Mouse (Mus musculus) hindbrain, embryonic 13.5 days (tissue): ENCODE data around the gene Zfp974. TPM values are rescaled to one million over a fixed set of nuclear protein-coding genes. Genes with fewer than 3 reads are reported as not detected.

ENCODE experiments used
- ATAC-seq: fragments of 200-750 bp; cut with Nextera tagmentation; 2 replicates; pipeline ENCODE4 v1.8.0; 2017; ENCODE audit warnings: moderate TSS enrichment; ENCODE audit not compliant: low FRiP score
- H3K27ac ChIP-seq: fragments of 300-500 bp; sonication (generic); 2 replicates; pipeline ENCODE4 v1.5.1; 2015; ENCODE audit warnings: inconsistent platforms, mild to moderate bottlenecking, moderate library complexity
- H3K27me3 ChIP-seq: fragments of 300-500 bp; sonication (generic); 2 replicates; pipeline ENCODE4 v1.6.1; 2015; ENCODE audit warnings: mild to moderate bottlenecking, inconsistent platforms
- H3K36me3 ChIP-seq: fragments of 300-500 bp; sonication (generic); 2 replicates; pipeline ENCODE4 v1.6.1; 2015; ENCODE audit warnings: mild to moderate bottlenecking, inconsistent platforms
- H3K4me1 ChIP-seq: fragments of 300-500 bp; sonication (generic); replicated peaks from 2 replicates; pipeline ENCODE4 v1.6.1; 2015; ENCODE audit warnings: inconsistent platforms
- H3K4me2 ChIP-seq: fragments of 300-500 bp; sonication (generic); 2 replicates; pipeline ENCODE4 v1.6.1; 2015; ENCODE audit warnings: inconsistent platforms, mild to moderate bottlenecking, moderate library complexity
- H3K4me3 ChIP-seq: fragments of 300-500 bp; sonication (generic); 2 replicates; pipeline ENCODE4 v1.5.1; 2015; ENCODE audit warnings: mild to moderate bottlenecking, inconsistent platforms
- H3K9ac ChIP-seq: fragments of 300-500 bp; sonication (generic); 2 replicates; pipeline ENCODE4 v1.6.1; 2015; ENCODE audit warnings: mild to moderate bottlenecking, inconsistent platforms
- H3K9me3 ChIP-seq: fragments of 300-500 bp; sonication (generic); 2 replicates; pipeline ENCODE4 v1.6.1; 2016; ENCODE audit warnings: inconsistent platforms
- WGBS: fragments of 180-500 bp; shearing (Covaris S2); methylation state at CpG from one replicate; pipeline ENCODE4 v1.1.7; 2015; 5-methylcytosine and 5-hydroxymethylcytosine counted together
- polyA plus RNA-seq: library from polyadenylated mRNA; unstranded; fragments of >200 nt; fragmentation: Nextera tagmentation; extraction: Ambion mirVana; gene quantifications from 2 replicates; pipeline ENCODE4 v1.2.1, GENCODE M21; 2015

Zfp974 gene
- polyA plus RNA-seq, 1 experiment from 2014 or later = 14.5 TPM

GRCm38 (mm10) chr7:27860396-27861235 lies 68.6 kb downstream of the Zfp974 start:
- Histone ChIP-seq H3K4me2 (peak overlapping the region; percentile 66), H3K9ac (peak overlapping the region; percentile 73), H3K4me1 (peaks cover 14% of the 10 kb centered on the region), H3K36me3 (peaks cover 27% of the 10 kb centered on the region), H3K4me3 (peak overlapping the region; percentile 51), H3K27ac (peak overlapping the region; percentile 48; the same call in 1 of the 2 replicates), H3K27me3 (no peaks in the 10 kb centered on the region), H3K9me3 (no peaks in the 10 kb centered on the region)
- WGBS = under 1% methylated on average over 22 of the region's 22 CpGs
- peak; percentile 75 for ATAC-seq

- Histone ChIP-seq H3K9ac (peak overlapping the region; percentile 73), H3K4me1 (peaks cover 14% of the 10 kb centered on the region), H3K27ac (no peak overlapping the region), H3K9me3 (no peaks in the 10 kb centered on the region), H3K4me3 (peak overlapping the region; percentile 51), H3K36me3 (peaks cover 33% of the 10 kb centered on the region), H3K4me2 (peak overlapping the region; percentile 66), H3K27me3 (no peaks in the 10 kb centered on the region)
- 32% methylated on average over 10 of the region's 10 CpGs for WGBS
- no peak for ATAC-seq
Measured at GRCm38 (mm10) chr7:27859301-27860251, 69.7 kb downstream of the Zfp974 start.

Other genes with a start within 250 kb of the Zfp974 start
- 10.8 and 12.1 TPM in 2 replicates for gene Zfp607b, start 240.1 kb downstream of the Zfp974 start, polyA plus RNA-seq
- gene Zfp60, start 198.1 kb downstream of the Zfp974 start, polyA plus RNA-seq = 125 and 134 TPM in 2 replicates
- 1.9 and 2.3 TPM in 2 replicates for gene Zfp626, start 122.3 kb downstream of the Zfp974 start, polyA plus RNA-seq
- gene Zfp59, start 90.9 kb downstream of the Zfp974 start, polyA plus RNA-seq = 10.5 and 11.0 TPM in 2 replicates
- 1.4 and 1.6 TPM in 2 replicates for gene Zfp607a, start 71.9 kb downstream of the Zfp974 start, polyA plus RNA-seq
- 29.8 and 33.5 TPM in 2 replicates for gene Zfp780b, start 49.7 kb upstream of the Zfp974 start, polyA plus RNA-seq
- gene Zfp850, start 84.7 kb upstream of the Zfp974 start, polyA plus RNA-seq = 5.7 and 6.3 TPM in 2 replicates
- gene Psmc4, start 120.6 kb upstream of the Zfp974 start, polyA plus RNA-seq = 304 and 316 TPM in 2 replicates
- gene Fcgbp, start 141.8 kb upstream of the Zfp974 start, polyA plus RNA-seq = 0.09 TPM in 1 of 2 replicates, not detected in the other
- 0.06 and 0.16 TPM in 2 replicates for gene 9530053A07Rik, start 200.0 kb upstream of the Zfp974 start, polyA plus RNA-seq
- 84.2 and 92.0 TPM in 2 replicates for gene Fbl, start 240.2 kb upstream of the Zfp974 start, polyA plus RNA-seq